Mouse (Mus musculus) adrenal gland, adult (tissue): ENCODE measurements around the gene Cacna2d4.
"Not testable (repeated sequence)": the region's sequence is repeated elsewhere in the genome, so short reads cannot be mapped to it uniquely, and the experiment has no call there.

ENCODE experiments used
- DNase-seq, 2 experiments: peaks; one replicate each; pipeline ENCODE4 v3.0.0; 2022 to 2023; ENCODE audit warnings: low spot score in 1 of 2; ENCODE audit not compliant: inconsistent age in 2 of 2

The Cacna2d4 gene

GRCm38 (mm10) chr6:119336124-119336523 lies 99.8 kb downstream of the Cacna2d4 start:
- DNase-seq, result no peak

GRCm38 (mm10) chr6:119337287-119337686 lies 101.0 kb downstream of the Cacna2d4 start:
- DNase-seq, result no peak

- no peak for DNase-seq
Measured at GRCm38 (mm10) chr6:119338121-119338912, 102.0 kb downstream of the Cacna2d4 start.

GRCm38 (mm10) chr6:119341409-119341808 lies 105.1 kb downstream of the Cacna2d4 start:
- peak in 1 of 2 experiments; percentile 69 for DNase-seq

- no peak for DNase-seq
Measured at GRCm38 (mm10) chr6:119346257-119346656, 109.9 kb downstream of the Cacna2d4 start.

GRCm38 (mm10) chr6:119347813-119348212 lies 111.5 kb downstream of the Cacna2d4 start:
- no peak for DNase-seq

GRCm38 (mm10) chr6:119348234-119348633 lies 111.9 kb downstream of the Cacna2d4 start:
- DNase-seq, result peak; percentile 65 to 93

- DNase-seq, result no peak
Measured at GRCm38 (mm10) chr6:119350703-119351198, 114.4 kb downstream of the Cacna2d4 start.

- no peak for DNase-seq
Measured at GRCm38 (mm10) chr6:119351656-119352055, 115.3 kb downstream of the Cacna2d4 start.

- no peak for DNase-seq
Measured at GRCm38 (mm10) chr6:119352501-119352900, 116.2 kb downstream of the Cacna2d4 start.

- no peak for DNase-seq
Measured at GRCm38 (mm10) chr6:119358020-119358571, 121.8 kb downstream of the Cacna2d4 start.

GRCm38 (mm10) chr6:119360250-119360649 lies 123.9 kb downstream of the Cacna2d4 start:
- DNase-seq, result not testable (repeated sequence)

- no peak for DNase-seq
Measured at GRCm38 (mm10) chr6:119360925-119361702, 124.8 kb downstream of the Cacna2d4 start.

GRCm38 (mm10) chr6:119363593-119363992 lies 127.3 kb downstream of the Cacna2d4 start:
- DNase-seq, result no peak

GRCm38 (mm10) chr6:119366800-119367199 lies 130.5 kb downstream of the Cacna2d4 start:
- DNase-seq, result not testable (repeated sequence)

GRCm38 (mm10) chr6:119367382-119367781 lies 131.1 kb downstream of the Cacna2d4 start:
- no peak for DNase-seq

GRCm38 (mm10) chr6:119371624-119372023 lies 135.3 kb downstream of the Cacna2d4 start:
- DNase-seq, result no peak

- DNase-seq, result peak in 1 of 2 experiments; percentile 56
Measured at GRCm38 (mm10) chr6:119372237-119372636, 135.9 kb downstream of the Cacna2d4 start.

- peak in 1 of 2 experiments; percentile 33 for DNase-seq
Measured at GRCm38 (mm10) chr6:119373000-119373705, 136.8 kb downstream of the Cacna2d4 start.

GRCm38 (mm10) chr6:119375035-119375434 lies 138.7 kb downstream of the Cacna2d4 start:
- DNase-seq, result no peak

- DNase-seq, result peak in 1 of 2 experiments; percentile 40
Measured at GRCm38 (mm10) chr6:119377613-119378012, 141.3 kb downstream of the Cacna2d4 start.
